Mouse (Mus musculus) skeletal muscle tissue, adult 2 months (tissue): Measurements from ENCODE around the gene Phf13.

Experiments
- DNase-seq: peaks from one replicate; pipeline ENCODE4 v3.0.0-alpha.2; 2012; ENCODE audit warnings: low read depth, low spot score

Gene Phf13

GRCm38 (mm10) chr4:152013036-152013813, 17.2 kb upstream of the Phf13 start:
- DNase-seq = peak; percentile 76

GRCm38 (mm10) chr4:152012109-152012508, 16.1 kb upstream of the Phf13 start:
- DNase-seq = no peak

- no peak for DNase-seq
These were observed 15.2 kb upstream of the Phf13 start for GRCm38 (mm10) chr4:152011171-152011760.

GRCm38 (mm10) chr4:152010707-152011134, 14.7 kb upstream of the Phf13 start:
- peak; percentile 68 for DNase-seq

GRCm38 (mm10) chr4:152010091-152010706, 14.1 kb upstream of the Phf13 start:
- peak; percentile 90 for DNase-seq

- DNase-seq = peak; percentile 87
These were observed 13.3 kb upstream of the Phf13 start for GRCm38 (mm10) chr4:152009076-152010051.

- peak; percentile 94 for DNase-seq
These were observed 12.6 kb upstream of the Phf13 start, which contains the start of gene Klhl21 for GRCm38 (mm10) chr4:152008622-152009075. Gene Klhl21, plus strand, starts transcription at chr4:152008803.

GRCm38 (mm10) chr4:152008148-152008500, 12.1 kb upstream of the Phf13 start:
- no peak for DNase-seq

- DNase-seq = no peak
These were observed 11.6 kb upstream of the Phf13 start for GRCm38 (mm10) chr4:152007481-152008147.

GRCm38 (mm10) chr4:152006812-152007211, 10.8 kb upstream of the Phf13 start:
- no peak for DNase-seq

- DNase-seq = no peak
These were observed 10.1 kb upstream of the Phf13 start for GRCm38 (mm10) chr4:152006137-152006536.

GRCm38 (mm10) chr4:152002063-152002462, 6.0 kb upstream of the Phf13 start:
- DNase-seq = no peak

- no peak for DNase-seq
These were observed 5.3 kb upstream of the Phf13 start for GRCm38 (mm10) chr4:152001335-152001734.

GRCm38 (mm10) chr4:152000906-152001305, 4.8 kb upstream of the Phf13 start:
- peak; percentile 71 for DNase-seq

GRCm38 (mm10) chr4:151999481-151999880, 3.4 kb upstream of the Phf13 start:
- DNase-seq = no peak

GRCm38 (mm10) chr4:151997701-151998100, 1.6 kb upstream of the Phf13 start:
- DNase-seq = no peak

- no peak for DNase-seq
These were observed 829 bp upstream of the Phf13 start for GRCm38 (mm10) chr4:151996951-151997222.

GRCm38 (mm10) chr4:151995371-151996172, 486 bp downstream of the Phf13 start:
- DNase-seq = no peak

- no peak for DNase-seq
These were observed 1.6 kb downstream of the Phf13 start for GRCm38 (mm10) chr4:151994228-151995171.
